Mouse (Mus musculus) 3T3-L1 (cell line): ENCODE data around the gene Pde12.
"Not testable (repeated sequence)": the region's sequence is repeated elsewhere in the genome, so short reads cannot be mapped to it uniquely, and the experiment has no call there.

Experiments
- DNase-seq: peaks from one replicate; pipeline ENCODE4 v3.0.0-alpha.2; 2015; ENCODE audit warnings: low read depth, low spot score

The Pde12 gene

DNA sequence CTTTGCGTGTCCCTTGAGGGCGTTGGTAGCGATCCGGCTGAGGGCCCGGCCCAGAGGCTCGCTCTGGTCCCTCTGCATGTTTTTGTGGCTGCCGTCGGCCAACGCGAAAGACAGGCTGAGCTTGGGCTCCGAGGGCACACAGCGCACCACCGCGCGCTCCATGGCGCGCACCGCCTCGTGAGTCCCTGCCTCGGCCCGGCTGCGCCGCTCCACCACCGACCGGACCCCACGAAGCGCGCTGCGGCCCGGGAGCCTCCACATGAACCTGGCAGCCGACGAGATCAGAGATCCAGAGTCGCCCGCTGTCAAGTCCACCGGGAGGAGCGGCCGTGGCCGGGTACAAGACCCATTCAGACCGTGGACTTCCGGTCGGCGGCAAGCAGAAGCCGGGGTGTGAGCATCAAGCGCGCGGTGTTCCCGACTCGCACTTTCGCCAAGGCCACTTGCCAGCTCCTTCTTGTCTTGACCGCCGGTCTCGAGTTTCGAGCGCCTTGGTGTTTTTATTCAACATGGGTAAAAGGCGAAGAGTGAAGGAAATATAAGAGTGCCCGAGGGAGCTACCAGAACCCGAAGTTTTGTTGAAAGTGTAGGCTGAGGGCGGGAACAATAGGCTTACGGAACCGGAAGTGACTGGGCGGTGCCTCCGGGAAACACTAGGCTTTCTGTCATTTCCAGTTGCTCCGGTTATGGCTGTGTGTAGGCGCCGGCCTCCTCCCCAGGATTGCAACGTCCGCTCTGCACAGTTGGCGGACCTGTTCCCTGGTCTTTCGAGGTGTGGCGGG, at the start of gene Pde12:
Gene Pde12, minus strand, starts transcription at position 592 of the 782 bp plus-strand sequence.
- DNase-seq, result peak; percentile 87

DNA sequence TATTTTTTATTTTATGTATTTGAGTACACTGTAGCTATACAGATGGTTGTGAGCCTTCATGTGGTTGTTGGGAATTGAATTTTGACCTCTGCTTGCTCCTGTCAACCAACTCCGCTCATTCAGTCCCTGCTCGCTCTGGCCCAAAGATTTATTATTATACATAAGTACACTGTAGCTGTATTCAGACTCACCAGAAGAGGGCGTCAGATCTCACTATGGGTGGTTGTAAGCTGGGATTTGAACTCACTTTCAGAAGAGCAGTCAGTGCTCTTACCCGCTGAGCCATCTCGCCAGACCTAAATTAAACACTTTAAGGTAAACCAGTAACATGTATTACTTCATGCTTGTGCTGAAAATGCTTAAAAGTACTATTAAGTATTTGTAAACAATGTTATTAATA, 35.6 kb upstream of the Pde12 start:
- not testable (repeated sequence) for DNase-seq

DNA sequence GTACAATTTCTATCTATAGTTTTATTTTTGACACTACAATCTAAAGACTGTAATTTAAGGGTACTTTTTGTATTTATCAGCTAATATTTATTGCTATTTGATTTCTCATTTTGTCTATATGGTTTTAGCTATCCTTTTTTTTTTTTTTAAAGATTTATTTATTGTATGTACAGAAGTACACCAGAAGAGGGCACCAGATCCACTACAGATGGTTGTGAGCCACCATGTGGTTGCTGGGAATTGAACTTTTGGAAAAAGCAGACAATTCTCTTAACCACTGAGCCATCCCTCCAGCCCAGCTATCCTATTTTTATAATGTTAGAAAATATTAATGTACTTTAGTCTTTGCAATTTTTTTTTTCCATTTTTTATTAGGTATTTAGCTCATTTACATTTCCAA, 28.2 kb upstream of the Pde12 start:
- DNase-seq, result peak; percentile 64

DNA sequence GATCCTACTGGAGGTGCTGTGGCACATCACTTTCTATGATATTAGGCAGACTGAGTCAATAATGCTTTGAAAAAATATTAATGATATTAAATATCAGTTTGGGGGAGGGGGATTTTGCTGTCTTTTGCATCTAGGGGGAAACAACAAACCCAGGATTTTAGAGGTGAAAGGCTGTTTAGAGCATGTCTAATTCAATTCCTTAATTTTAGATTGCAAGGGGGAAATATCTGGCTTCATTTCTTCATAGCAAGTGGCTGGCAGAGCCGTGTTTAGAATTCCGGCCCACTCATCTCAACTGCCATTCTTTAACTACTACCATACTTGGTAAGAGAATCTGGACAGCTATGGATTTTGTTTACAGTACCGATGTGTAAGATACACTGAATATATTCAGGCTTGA, 23.3 kb upstream of the Pde12 start, which contains the start of gene Dnah12:
Gene Dnah12, plus strand, starts transcription at position 301 of the 400 bp plus-strand sequence.
- DNase-seq, result no peak

DNA sequence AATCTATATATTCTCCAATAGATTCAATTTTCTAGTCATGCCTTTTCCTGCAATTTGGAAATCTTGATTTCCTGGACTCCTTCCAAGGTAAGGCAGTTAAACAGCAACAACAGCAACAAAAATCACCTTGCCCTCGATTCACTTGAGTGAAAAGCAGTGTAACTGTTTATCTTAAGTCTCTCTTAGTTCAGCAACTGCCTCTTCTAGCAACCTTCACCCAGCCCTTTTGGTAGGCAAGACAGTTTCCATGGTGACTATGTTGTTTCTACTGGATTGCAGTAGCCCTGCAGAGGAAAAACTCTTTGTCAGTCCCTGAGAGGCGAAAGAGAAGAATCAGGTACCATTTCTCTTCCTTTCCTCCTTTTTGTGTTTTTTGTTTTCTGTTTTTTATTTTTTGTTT, 21.7 kb upstream of the Pde12 start:
- no peak for DNase-seq

DNA sequence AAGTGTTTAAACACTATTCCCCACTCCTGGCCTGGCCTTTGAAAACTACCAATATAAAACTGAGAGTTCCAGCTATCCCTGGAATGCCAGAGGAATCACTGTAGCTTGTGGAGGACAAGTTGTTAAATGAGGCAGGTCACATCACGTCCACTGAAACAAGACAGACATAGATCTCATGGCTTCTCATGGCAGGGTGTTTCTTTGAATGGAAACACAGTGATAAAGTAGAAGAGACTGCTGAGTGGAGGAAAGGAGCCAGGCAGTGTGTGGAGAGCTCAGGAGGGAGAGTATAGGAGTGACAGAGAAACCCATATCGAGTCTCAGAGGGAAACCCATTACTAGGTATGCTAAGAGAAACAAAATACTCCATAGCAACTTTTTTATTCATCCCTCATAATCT, 21.0 kb upstream of the Pde12 start:
- no peak for DNase-seq

DNA sequence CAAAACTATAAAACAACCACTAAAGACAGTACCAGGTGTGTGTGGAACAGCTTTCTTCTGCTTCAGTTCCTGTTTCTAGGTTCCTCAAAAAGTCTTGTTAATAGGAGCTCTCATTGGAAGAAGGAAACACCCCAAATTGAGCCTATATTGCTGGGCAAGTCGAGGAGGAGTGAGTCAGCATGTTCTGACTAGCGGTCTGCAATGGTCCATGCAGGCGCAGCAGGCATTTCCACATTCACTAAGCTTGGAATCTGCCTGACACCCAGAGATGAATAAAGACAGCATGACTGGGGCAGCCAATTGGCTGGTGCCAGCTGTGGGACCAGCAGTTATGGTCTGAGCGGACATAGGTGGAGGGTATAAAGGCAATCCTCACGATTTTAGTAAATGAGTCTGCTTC, 6.1 kb upstream of the Pde12 start:
- no peak for DNase-seq

DNA sequence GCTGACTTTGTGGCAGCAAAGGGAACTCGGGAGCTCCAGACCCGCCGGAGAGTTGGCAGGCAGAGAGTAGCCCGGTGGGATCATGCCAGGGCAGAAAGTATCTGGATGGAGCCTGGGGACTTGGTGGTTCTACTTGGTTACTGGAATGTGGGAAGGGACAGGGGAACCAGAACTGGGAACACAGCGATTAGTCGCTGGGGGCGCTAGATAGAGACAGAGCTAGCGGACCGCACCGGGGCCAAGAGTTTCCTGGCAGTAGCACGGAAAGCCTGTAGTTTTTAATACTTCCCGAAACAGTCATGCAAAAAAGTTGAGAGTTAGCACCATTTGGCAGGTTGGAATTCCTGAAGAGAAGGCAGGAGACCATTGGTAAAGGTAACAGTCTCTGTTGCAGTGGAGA, 5.7 kb upstream of the Pde12 start:
- no peak for DNase-seq

DNA sequence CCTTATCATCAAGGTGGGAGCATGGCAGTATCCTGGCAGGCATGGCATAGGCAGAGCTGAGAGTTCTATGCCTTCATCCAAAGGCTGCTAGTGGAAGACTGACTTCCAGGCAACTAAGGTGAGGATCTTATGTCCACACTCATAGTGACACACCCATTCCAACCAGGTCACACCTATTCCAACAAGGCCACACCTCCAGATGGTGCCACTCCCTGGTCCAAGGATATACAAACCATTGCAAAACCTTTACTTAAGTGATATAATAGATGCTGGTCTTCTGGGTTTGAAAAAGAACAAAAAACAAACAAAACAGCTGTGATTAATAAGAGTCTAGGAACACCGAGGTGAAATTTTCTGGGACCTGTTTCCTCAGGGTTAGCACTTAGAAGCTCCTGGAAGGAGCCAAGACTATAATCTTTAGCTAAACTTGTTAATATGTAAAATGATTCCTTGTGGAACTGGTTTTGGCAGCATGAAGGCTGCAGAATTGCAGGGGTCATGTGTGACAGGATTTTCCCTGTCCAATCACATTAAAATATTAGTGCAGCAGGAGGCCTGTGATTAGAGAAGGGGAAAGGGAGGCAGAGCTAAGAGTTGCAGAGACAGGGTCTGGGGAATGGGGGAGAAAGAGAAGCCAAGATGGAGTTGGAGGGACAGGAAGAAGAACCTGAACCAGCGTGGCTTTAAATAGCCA, 4.9 kb upstream of the Pde12 start:
- not testable (repeated sequence) for DNase-seq

DNA sequence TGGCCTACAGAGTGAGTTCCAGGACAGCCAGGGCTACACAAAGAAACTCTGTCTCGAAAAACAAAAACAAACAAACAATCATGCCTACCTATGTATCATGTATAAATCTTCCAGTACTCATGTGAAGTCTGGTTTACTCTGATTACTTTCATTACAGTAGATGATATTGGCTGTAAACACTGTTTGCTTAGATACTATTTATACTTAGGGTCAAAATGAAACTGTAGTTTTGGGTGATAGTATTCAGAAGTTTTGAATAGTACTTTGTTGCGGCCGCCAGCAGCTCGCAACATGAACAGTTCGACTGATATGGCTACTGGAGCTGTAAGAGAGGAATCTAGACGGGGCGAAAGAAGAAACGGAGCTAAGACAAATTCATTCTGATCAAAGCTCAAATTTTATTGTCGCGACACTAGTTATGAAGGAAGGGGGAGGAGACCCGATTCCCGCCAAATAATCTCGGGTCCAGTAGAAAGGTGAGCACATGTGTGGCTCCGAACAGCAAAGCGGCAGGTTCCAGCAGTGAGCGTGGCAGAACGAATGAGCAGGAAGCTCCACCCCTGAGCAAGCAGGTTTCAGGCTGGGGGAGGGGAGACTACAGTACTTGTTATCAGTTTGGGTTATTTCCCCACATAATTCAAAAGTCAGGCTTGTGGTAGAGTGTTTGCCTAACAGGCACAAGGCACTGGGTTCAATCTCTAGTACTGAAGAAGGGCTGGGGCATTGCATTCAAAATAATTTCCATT, 2.4 kb upstream of the Pde12 start:
- DNase-seq, result not testable (repeated sequence)

DNA sequence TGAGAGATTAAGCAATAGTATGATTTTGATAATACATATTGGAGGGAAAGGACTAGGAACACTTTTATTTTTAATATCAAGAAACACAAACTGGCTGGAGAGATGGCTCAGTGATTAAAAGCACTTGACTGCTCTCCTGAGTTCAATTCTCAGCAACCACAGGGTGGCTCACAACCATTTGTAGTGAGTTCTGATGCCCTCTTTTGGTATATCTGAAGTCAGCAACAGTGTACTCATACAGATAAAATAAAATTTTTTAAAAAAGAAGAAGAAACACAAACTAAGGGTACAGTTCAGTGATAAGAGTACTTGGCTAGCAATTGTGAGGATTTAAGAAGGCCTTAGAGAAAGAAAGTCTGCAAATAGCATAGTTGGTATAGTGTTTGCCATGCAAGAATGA, 1.3 kb upstream of the Pde12 start:
- peak; percentile 44 for DNase-seq

DNA sequence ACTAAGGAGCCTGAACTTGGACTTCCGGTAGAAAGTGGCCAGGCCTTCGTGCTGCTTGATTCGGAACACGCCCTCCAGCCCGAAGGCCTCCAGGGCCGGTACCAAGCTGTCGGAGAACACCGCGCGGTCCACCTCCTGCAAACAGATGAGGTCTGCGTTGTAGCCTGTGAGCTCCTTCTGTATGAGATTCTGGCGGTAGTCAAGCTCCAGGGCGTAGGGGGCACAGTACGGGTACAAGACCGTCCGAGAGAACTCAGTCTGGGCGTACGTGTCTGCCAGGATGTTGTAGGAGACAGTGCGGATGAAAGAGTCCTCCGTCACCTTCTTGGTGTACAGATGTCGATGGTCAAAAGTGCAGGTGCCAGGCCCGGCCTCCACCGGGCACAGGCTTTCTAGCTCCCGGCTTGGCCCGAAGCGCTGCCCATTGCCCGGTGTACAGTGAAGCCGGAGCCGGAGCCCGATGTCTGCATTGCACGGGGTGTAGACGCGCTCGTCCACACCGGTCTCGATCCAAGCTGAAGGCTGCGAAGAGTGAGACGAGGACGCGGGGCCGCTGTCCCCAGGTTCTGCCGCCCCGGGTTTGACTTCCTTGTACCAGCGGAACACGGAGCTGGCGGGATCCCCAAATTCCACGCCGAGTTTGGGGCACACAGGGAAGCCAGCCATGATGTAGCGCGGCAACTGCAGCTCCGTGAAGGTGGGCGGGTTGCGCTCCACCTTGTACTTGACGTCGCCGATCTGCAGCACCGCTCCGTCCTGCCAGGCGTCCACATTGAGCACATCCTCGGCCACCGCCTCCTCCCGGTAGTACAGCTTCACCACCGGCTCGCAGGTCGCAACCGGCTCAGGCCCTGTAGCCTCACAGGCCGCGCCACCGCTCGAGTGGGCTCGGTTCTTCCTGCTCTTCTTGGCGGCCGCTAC, 1.1 kb downstream of the Pde12 start:
- peak; percentile 64 for DNase-seq

DNA sequence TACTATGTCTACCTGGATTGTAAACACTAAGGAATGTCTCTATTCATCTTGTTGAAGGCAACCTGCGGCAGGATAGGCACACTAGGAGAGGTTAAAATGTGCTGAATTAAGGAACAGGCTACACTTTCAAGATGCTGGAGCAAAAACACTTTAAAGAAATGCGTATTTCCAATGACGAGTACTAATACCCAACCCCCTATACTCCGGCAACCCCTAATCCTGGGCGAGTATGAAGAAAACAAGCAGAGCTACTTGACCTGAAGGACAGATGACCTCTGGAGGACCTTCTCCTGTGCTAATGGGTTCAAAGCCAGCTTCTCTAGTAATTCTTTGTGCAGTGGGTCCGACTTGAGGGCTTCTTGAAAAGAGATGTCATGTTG, 1.7 kb downstream of the Pde12 start:
- no peak for DNase-seq

DNA sequence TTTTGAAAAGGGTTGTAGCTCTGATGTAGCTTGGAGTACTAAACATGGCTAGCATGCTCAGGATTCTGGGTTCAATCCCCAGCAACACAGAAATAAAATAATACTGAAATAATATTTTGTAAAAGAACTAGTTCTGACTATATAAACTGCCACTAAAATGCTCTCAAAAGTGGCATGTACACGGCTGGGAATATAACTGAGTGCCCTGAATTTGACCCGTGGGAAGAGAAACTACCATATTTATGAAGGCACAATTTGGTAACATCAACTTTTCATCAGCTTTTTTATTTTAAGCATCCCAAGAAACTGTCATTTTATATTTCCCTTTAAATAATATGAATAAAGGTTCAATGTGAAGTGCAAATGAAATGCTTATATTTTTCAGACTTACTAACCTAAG, 5.8 kb downstream of the Pde12 start:
- no peak for DNase-seq

DNA sequence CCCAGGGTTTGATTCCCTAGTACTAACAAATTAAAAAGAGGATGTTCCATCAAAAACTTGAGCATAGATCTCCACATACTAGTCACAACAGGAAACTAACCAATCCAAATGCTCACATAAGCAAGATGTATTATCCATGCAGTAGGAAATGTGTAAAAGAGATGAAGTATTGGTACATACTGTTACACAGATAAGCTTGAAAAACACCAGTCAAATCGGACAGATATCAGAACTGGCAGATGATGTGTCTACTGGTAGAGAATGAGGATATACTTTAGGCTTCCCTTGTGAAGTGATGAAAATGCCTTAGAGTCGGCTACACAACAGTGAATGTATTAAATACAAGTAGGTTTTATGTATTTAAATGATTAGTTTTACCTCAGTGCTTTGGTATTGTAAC, 7.2 kb downstream of the Pde12 start:
- DNase-seq, result no peak

DNA sequence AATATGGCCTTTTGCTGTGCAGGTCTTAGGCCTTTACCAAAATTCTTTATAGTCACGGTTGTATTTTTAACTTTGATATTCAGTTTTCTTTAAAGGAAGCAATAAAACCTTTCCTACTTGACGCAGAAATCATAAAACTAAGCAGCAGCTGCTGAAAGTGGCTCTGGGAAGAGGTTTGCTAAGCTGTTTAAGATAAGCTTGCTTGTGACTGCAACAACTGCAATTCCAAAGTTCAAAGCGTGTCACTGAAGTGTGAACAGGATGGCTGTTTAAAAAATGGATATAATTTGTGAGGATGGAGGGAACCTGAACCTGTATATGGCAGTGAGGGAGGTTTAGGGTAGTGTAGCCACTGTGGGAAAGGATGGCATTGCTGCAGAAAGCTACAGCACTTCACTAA, 7.7 kb downstream of the Pde12 start:
- DNase-seq, result no peak

DNA sequence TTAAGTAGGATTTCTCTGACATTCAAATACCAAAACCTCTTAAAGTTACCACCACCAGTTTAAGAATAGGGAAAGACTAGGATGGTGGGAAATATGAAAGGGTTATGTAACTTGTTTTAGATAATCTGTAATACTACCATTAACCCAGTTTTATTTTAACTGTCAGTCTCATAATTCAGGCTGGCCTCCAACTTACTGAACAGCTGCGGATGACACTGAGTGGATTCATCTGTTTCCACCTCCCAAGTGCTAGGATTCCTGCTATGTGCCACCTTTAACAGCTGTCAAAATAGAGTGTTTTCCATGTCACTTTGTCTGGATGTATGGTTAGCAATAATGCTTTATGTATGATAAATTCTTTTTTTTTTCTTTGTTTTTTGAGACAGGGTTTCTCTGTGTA, 9.4 kb downstream of the Pde12 start:
- no peak for DNase-seq

DNA sequence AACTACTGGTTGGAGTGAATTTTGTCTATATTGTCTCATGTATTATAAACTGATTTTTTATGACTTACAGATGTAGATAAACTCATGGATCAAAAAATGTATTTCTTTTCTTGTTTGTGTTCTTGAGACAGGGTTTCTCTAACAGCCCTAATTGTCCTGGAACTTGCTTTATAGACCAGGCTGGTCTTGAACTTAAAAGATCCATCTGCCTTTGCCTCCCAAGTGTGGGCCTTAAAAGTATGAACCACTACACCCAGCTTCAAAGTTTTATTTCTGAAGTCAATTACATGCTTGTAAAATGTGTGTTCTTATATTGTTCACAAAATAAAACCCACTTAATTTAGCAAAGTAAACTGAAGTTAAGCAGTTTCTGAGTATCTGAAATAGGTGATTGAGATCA, 11.5 kb downstream of the Pde12 start:
- DNase-seq, result no peak

DNA sequence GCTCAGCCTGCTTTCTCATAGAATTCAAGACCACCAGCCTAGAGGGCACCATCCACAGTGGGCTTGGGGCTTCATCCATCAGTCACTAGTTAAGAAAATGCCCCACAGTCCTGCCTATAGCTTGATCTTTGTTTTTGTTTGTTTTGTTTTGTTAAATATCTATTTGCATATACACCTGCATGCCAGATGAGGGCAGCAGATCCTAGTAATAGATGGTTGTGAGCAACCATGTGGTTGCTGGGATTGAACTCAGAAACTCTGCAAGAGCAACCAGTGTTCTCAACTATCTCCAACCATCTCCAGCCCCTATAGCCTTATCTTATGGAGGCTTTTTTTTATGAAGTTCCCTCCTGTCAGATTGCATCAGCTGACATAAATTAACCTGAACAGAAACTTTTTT, 17.8 kb downstream of the Pde12 start:
- peak; percentile 48 for DNase-seq

DNA sequence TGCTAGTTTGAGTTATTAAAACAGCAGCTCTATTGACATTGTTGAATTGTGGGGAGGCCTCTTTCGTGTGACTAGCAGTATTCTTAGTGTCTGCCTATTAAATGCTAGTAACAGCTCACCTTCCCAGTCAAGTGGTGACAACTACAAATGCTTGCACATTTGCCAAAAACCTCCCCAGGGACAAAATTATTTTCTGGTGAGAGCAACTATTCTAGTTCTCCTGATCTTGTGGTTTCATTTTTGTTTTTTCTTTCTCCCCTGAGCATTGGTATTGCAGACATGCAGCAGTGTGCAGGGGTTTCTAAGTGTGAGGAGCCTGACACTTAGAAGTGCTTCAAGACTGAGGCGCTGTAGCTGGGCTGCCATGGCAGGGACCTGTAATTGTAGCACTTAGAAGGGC, 21.9 kb downstream of the Pde12 start:
- DNase-seq, result peak; percentile 72

DNA sequence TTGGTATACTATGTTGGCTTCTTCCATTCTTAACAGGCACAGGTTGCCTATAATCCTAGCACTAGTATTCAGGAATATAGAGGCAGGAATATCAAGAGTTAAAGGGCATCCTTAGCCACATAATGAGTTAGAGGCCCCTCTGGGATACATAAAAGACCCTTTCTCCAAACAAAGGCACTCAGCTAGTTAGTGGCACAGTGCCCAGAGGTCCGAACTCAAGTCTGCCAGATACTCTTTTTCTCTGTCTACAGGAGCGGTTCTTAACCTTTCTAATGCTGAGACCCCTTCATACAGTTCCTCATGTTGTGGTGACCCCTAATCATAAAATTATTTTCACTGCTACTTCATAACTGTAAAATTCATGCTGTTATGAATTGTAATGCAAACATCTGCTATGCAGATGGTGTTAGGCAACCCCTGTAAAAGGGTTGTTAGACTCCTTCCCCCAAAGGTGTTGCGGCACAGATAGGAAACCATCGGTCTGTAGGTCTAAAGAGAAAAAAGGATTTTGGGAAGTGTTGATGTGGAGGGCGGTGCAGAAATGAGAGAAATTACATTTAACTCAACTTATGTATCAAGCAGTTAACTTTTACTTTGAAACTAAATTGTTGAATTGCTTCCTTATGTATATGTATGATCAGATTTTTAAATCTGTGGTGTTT, 23.6 kb downstream of the Pde12 start:
- no peak for DNase-seq
